Mouse (Mus musculus) heart, postnatal 0 days (tissue): ENCODE measurements around the gene D5Ertd579e. TPM values are rescaled to one million over a fixed set of nuclear protein-coding genes. Genes with fewer than 3 reads are reported as not detected.

Experiments
- ATAC-seq: fragments of 200-750 bp; cut with Nextera tagmentation; 2 replicates; pipeline ENCODE4 v1.8.0; 2017; ENCODE audit warnings: low read depth, moderate number of reproducible peaks, moderate library complexity; ENCODE audit not compliant: insufficient read depth
- DNase-seq: peaks from one replicate; pipeline ENCODE4 v3.0.0-alpha.2; 2016; ENCODE audit warnings: low spot score
- H3K27ac ChIP-seq: fragments of 300-500 bp; sonication (generic); 2 replicates; pipeline ENCODE4 v1.5.1; 2014; ENCODE audit warnings: low read depth, mild to moderate bottlenecking
- H3K27me3 ChIP-seq: fragments of 300-500 bp; sonication (generic); 2 replicates; pipeline ENCODE4 v1.6.1; 2014; ENCODE audit warnings: low read length, mixed read lengths; ENCODE audit not compliant: control insufficient read depth, insufficient read depth
- H3K36me3 ChIP-seq: fragments of 300-500 bp; sonication (generic); replicated peaks from 2 replicates; pipeline ENCODE4 v1.6.1; 2014; ENCODE audit warnings: low read length, mixed read lengths; ENCODE audit not compliant: control insufficient read depth, insufficient read depth
- H3K4me1 ChIP-seq: fragments of 300-500 bp; sonication (generic); 2 replicates; pipeline ENCODE4 v1.6.1; 2014; ENCODE audit warnings: antibody characterized with exemption; ENCODE audit not compliant: control insufficient read depth, insufficient read depth
- H3K4me2 ChIP-seq: fragments of 300-500 bp; sonication (generic); 2 replicates; pipeline ENCODE4 v1.6.1; 2014; ENCODE audit warnings: low read depth, mild to moderate bottlenecking, low read length, moderate library complexity
- H3K4me3 ChIP-seq: fragments of 300-500 bp; sonication (generic); 2 replicates; pipeline ENCODE4 v1.5.1; 2014; ENCODE audit warnings: low read depth, low read length
- H3K9ac ChIP-seq: fragments of 300-500 bp; sonication (generic); replicated peaks from 2 replicates; pipeline ENCODE4 v1.6.1; 2014; ENCODE audit warnings: low read depth, low read length, mixed read lengths
- H3K9me3 ChIP-seq: fragments of 300-500 bp; sonication (generic); replicated peaks from 2 replicates; pipeline ENCODE4 v1.6.1; 2016; ENCODE audit warnings: low read length; ENCODE audit not compliant: control insufficient read depth
- CTCF ChIP-seq: IDR thresholded peaks from 2 replicates; pipeline ENCODE4 v1.5.1; 2016; ENCODE audit warnings: antibody characterized with exemption, control low read depth, low read depth
- EP300 ChIP-seq: IDR thresholded peaks from 2 replicates; pipeline ENCODE4 v1.6.1; 2016; ENCODE audit warnings: antibody characterized with exemption, low read depth
- WGBS: fragments of 180-500 bp; shearing (Covaris S2); extraction: QIAGEN DNeasy Blood & Tissue Kit; methylation state at CpG from one replicate; pipeline ENCODE4 v1.1.7; 2014; 5-methylcytosine and 5-hydroxymethylcytosine counted together
- polyA plus RNA-seq: library from polyadenylated mRNA; unstranded; fragments of >200 nt; fragmentation: Nextera tagmentation; extraction: Ambion mirVana; gene quantifications from 2 replicates; pipeline ENCODE4 v1.2.1, GENCODE M21; 2015
- total RNA-seq: library from RNA; depleted of rRNA; stranded (reverse); fragments of >200 nt; gene quantifications from 2 replicates; pipeline ENCODE4 v1.2.3, GENCODE M21; 2014; ENCODE audit warnings: low replicate concordance

The D5Ertd579e gene
- total and polyA plus RNA-seq, 2 experiments from 2014 or later: 28.5 to 52.6 TPM

GRCm38 (mm10) chr5:36700939-36701620 is 5.3 kb upstream of the D5Ertd579e start:
- WGBS: 39% methylated on average over 6 of the region's 6 CpGs
- DNase-seq: no peak
- no peak for TF ChIP-seq CTCF
- no peak for TF ChIP-seq EP300
- H3K4me2 ChIP-seq: peak overlapping the region; percentile 25; the same call in 1 of the 2 replicates
- H3K4me3 ChIP-seq: no peak overlapping the region
- H3K9me3 ChIP-seq: no peaks in the 10 kb centered on the region
- H3K27ac ChIP-seq: peak overlapping the region; percentile 58
- no peaks in the 10 kb centered on the region for H3K36me3 ChIP-seq
- H3K4me1 ChIP-seq: peaks cover 20% of the 10 kb centered on the region
- H3K27me3 ChIP-seq: no peaks in the 10 kb centered on the region
- peak; percentile 34; the same call in 1 of the 2 replicates for ATAC-seq
- no peak overlapping the region for H3K9ac ChIP-seq

- Histone ChIP-seq H3K27me3 (no peaks in the 10 kb centered on the region), H3K4me1 (peaks cover 25% of the 10 kb centered on the region), H3K27ac (no peak overlapping the region), H3K9me3 (no peaks in the 10 kb centered on the region), H3K4me3 (no peak overlapping the region), H3K9ac (no peak overlapping the region), H3K4me2 (no peak overlapping the region), H3K36me3 (no peaks in the 10 kb centered on the region)
- 47% methylated on average over 5 of the region's 5 CpGs for WGBS
- no peak for ATAC-seq
- DNase-seq: no peak
- TF ChIP-seq EP300 (no peak), CTCF (no peak)
Measured at GRCm38 (mm10) chr5:36698689-36699088, 2.9 kb upstream of the D5Ertd579e start.

- H3K4me3 ChIP-seq: no peak overlapping the region
- TF ChIP-seq CTCF: no peak
- no peak for TF ChIP-seq EP300
- no peaks in the 10 kb centered on the region for H3K36me3 ChIP-seq
- DNase-seq (no peak), ATAC-seq (no peak)
- no peak overlapping the region for H3K4me2 ChIP-seq
- H3K27me3 ChIP-seq: no peaks in the 10 kb centered on the region
- H3K9me3 ChIP-seq: no peaks in the 10 kb centered on the region
- WGBS: 61% methylated on average over 7 of the region's 7 CpGs
- H3K4me1 ChIP-seq: peaks cover 25% of the 10 kb centered on the region
- H3K27ac ChIP-seq: no peak overlapping the region
- no peak overlapping the region for H3K9ac ChIP-seq
Measured at GRCm38 (mm10) chr5:36698067-36698670, 2.3 kb upstream of the D5Ertd579e start.

GRCm38 (mm10) chr5:36696504-36697300 is 878 bp upstream of the D5Ertd579e start:
- peak overlapping the region; percentile 85 for H3K4me2 ChIP-seq
- peak overlapping the region; percentile 86; the same call in 1 of the 2 replicates for H3K9ac ChIP-seq
- DNase-seq: no peak
- H3K4me3 ChIP-seq: no peak overlapping the region; the same call in 1 of the 2 replicates
- H3K27ac ChIP-seq: peak overlapping the region; percentile 98
- peaks cover 25% of the 10 kb centered on the region for H3K4me1 ChIP-seq
- TF ChIP-seq EP300 (no peak), CTCF (no peak)
- WGBS: 73% methylated on average over 11 of the region's 11 CpGs
- H3K27me3 ChIP-seq: no peaks in the 10 kb centered on the region
- no peaks in the 10 kb centered on the region for H3K9me3 ChIP-seq
- H3K36me3 ChIP-seq: no peaks in the 10 kb centered on the region
- no peak for ATAC-seq

GRCm38 (mm10) chr5:36695005-36695404 is 819 bp downstream of the D5Ertd579e start:
- 4% methylated on average over 14 of the region's 14 CpGs for WGBS
- Histone ChIP-seq H3K27ac (peak overlapping the region; percentile 98), H3K4me3 (peak overlapping the region; percentile 93), H3K4me1 (peaks cover 13% of the 10 kb centered on the region; the same call in 1 of the 2 replicates), H3K36me3 (0 out of 2 replicates have a peak, but pooled peaks cover 4% of the 10 kb centered on the region), H3K9me3 (no peaks in the 10 kb centered on the region), H3K9ac (peak overlapping the region; percentile 86), H3K27me3 (no peaks in the 10 kb centered on the region), H3K4me2 (peak overlapping the region; percentile 85)
- no peak for ATAC-seq
- no peak for DNase-seq
- TF ChIP-seq EP300: no peak
- no peak for TF ChIP-seq CTCF
